28 mouse cellular contexts compared by ENCODE assay signal in genomic region chr9:98818971-98819370, GRCm38 (mm10). TPM values are rescaled to one million over a fixed set of nuclear protein-coding genes. Genes with fewer than 3 reads are reported as not detected.
"Had no signal": no experiment of that assay in that cellular context is flagged by ENCODE, and none has a peak within 500 bp of the region (broad histone marks: within the 10 kb centered on the region; RNA-seq: fewer than 3 reads in every experiment).

No protein-coding gene starts in this region.

- H3K36me3 ChIP-seq: limb, embryonic 12.5 days; limb, embryonic 15.5 days; midbrain, embryonic 12.5 days; midbrain, embryonic 15.5 days; neural tube, embryonic 12.5 days; neural tube, embryonic 15.5 days; stomach, embryonic 15.5 days had no signal

- DNase-seq: kidney, adult 2 months; kidney, postnatal 25 days; layer of hippocampus, adult 9-11 months; retina, postnatal 1 day; right cerebral cortex, postnatal 25 days; spleen, adult 18-20 months; thymus, postnatal 25 days had no signal

- H3K4me3 ChIP-seq: layer of hippocampus, adult 2 months; limb, embryonic 12.5 days; limb, embryonic 15.5 days; midbrain, embryonic 12.5 days; midbrain, embryonic 15.5 days; neural tube, embryonic 12.5 days; neural tube, embryonic 15.5 days; stomach, embryonic 15.5 days had no signal

- H3K27me3 ChIP-seq: limb, embryonic 12.5 days; limb, embryonic 15.5 days; midbrain, embryonic 12.5 days; midbrain, embryonic 15.5 days; neural tube, embryonic 12.5 days; neural tube, embryonic 15.5 days; stomach, embryonic 15.5 days had no signal

- H3K9me3 ChIP-seq: limb, embryonic 15.5 days; midbrain, embryonic 12.5 days; midbrain, embryonic 15.5 days; neural tube, embryonic 12.5 days; neural tube, embryonic 15.5 days; stomach, embryonic 15.5 days had no signal

- H3K27ac ChIP-seq: kidney, postnatal 0 days; layer of hippocampus, adult 2 months; limb, embryonic 12.5 days; limb, embryonic 15.5 days; liver, embryonic 14.5 days; macrophage; midbrain, embryonic 12.5 days; midbrain, embryonic 15.5 days; neural tube, embryonic 12.5 days; neural tube, embryonic 15.5 days; stomach, embryonic 15.5 days had no signal

- ATAC-seq: hindbrain, embryonic 16.5 days; intestine, postnatal 0 days; midbrain, embryonic 15.5 days had no signal

- H3K4me1 ChIP-seq: limb, embryonic 12.5 days; limb, embryonic 15.5 days; midbrain, embryonic 12.5 days; midbrain, embryonic 15.5 days; neural tube, embryonic 12.5 days; neural tube, embryonic 15.5 days; stomach, embryonic 15.5 days had no signal

- H3K9ac ChIP-seq: limb, embryonic 12.5 days; limb, embryonic 15.5 days; liver, embryonic 14.5 days; midbrain, embryonic 12.5 days; midbrain, embryonic 15.5 days; neural tube, embryonic 12.5 days; neural tube, embryonic 15.5 days; stomach, embryonic 15.5 days had no signal

- H3K4me2 ChIP-seq: limb, embryonic 12.5 days; limb, embryonic 15.5 days; midbrain, embryonic 12.5 days; midbrain, embryonic 15.5 days; neural tube, embryonic 12.5 days; neural tube, embryonic 15.5 days; stomach, embryonic 15.5 days had no signal

RNA-seq across cellular contexts. Expression of gene Prr23a1, which starts 23.3 kb away (rescaled TPM):
- total RNA-seq: layer of hippocampus, adult 2 months; layer of hippocampus, postnatal 25 days; left cerebral cortex, adult 18-20 months; left cerebral cortex, postnatal 25 days; megakaryocyte, adult 5-6 weeks had no signal
- polyA plus RNA-seq: intestine, postnatal 0 days; kidney, adult 2 months; kidney, embryonic 14.5 days; kidney, postnatal 0 days; large intestine, adult 2 months; limb, embryonic 12.5 days; limb, embryonic 15.5 days; liver, embryonic 14.5 days; lung, adult 2 months; macrophage; midbrain, embryonic 12.5 days; midbrain, embryonic 15.5 days; neural tube, embryonic 12.5 days; stomach, embryonic 15.5 days; thymus, postnatal 0 days had no signal

RNA-seq across cellular contexts. Expression of gene Prr23a2, which starts 37.3 kb away (rescaled TPM):
- total RNA-seq: layer of hippocampus, adult 2 months; layer of hippocampus, postnatal 25 days; left cerebral cortex, adult 18-20 months; left cerebral cortex, postnatal 25 days; megakaryocyte, adult 5-6 weeks had no signal
- polyA plus RNA-seq: hindbrain, embryonic 16.5 days; intestine, postnatal 0 days; kidney, adult 2 months; kidney, embryonic 14.5 days; kidney, postnatal 0 days; large intestine, adult 2 months; limb, embryonic 12.5 days; limb, embryonic 15.5 days; liver, embryonic 14.5 days; lung, adult 2 months; macrophage; midbrain, embryonic 12.5 days; midbrain, embryonic 15.5 days; neural tube, embryonic 12.5 days; neural tube, embryonic 15.5 days; stomach, embryonic 15.5 days; thymus, postnatal 0 days had no signal

RNA-seq across cellular contexts. Expression of gene Prr23a3, which starts 45.6 kb away (rescaled TPM):
- total RNA-seq: layer of hippocampus, adult 2 months; layer of hippocampus, postnatal 25 days; left cerebral cortex, adult 18-20 months; left cerebral cortex, postnatal 25 days; megakaryocyte, adult 5-6 weeks had no signal
- polyA plus RNA-seq: intestine, postnatal 0 days; kidney, adult 2 months; kidney, embryonic 14.5 days; kidney, postnatal 0 days; large intestine, adult 2 months; limb, embryonic 12.5 days; limb, embryonic 15.5 days; liver, embryonic 14.5 days; lung, adult 2 months; macrophage; midbrain, embryonic 12.5 days; midbrain, embryonic 15.5 days; neural tube, embryonic 12.5 days; neural tube, embryonic 15.5 days; thymus, postnatal 0 days had no signal
